Comparison of ENCODE assay signal across 10 mouse cellular contexts in the genomic region with DNA sequence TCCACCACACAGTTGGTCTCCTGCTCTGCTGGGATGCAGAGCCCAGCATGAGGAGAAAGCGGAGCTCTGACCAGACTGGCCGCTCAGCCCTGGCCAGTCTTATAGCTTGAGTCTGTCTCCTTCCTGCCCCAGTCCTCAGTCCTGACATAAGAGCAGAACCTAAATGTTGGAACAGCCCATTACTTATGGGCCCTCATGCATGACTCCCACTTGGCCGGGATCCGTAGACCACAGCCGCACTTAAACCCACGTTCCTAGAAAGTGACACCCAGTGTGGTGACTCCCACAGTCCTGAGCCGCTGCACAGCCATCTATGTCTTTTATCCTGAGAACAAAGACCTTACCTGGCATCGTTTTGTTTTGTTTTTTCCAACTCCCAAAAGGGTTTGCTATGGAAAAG. TPM values are rescaled to one million over a fixed set of nuclear protein-coding genes. Genes with fewer than 3 reads are reported as not detected.
DNase-seq lines count a peak whose midpoint lies in the region; ATAC-seq and TF ChIP-seq lines count a peak whose summit lies in the region.
"Had no signal": no experiment of that assay in that cellular context is flagged by ENCODE, and none has a peak within 500 bp of the region (broad histone marks: within the 10 kb centered on the region; RNA-seq: fewer than 3 reads in every experiment).

No protein-coding gene starts in this region.

- no peak for TF ChIP-seq CTCF in Patski (IDR thresholded peaks at IDR 0.05)
- TF ChIP-seq CTCF in liver, postnatal 0 days (IDR thresholded peaks at IDR 0.05; ENCODE audit: low read depth), result no peak
- no peak for TF ChIP-seq CTCF in thymus, adult 2 months (IDR thresholded peaks at IDR 0.05; ENCODE audit: borderline replicate concordance, control insufficient read depth, extremely low read depth, insufficient read depth, low read length, poor library complexity)

- no peak overlapping the region for H3K9ac ChIP-seq in hindbrain, embryonic 12.5 days
- H3K9ac ChIP-seq in forebrain, embryonic 12.5 days, result no peak overlapping the region
- H3K9ac ChIP-seq in liver, postnatal 0 days (replicated peaks), result no peak overlapping the region

- H3K36me3 ChIP-seq in hindbrain, embryonic 10.5 days, result peaks cover 3% of the 10 kb centered on the region; the same call in 1 of the 2 replicates
- no peaks in the 10 kb centered on the region for H3K36me3 ChIP-seq in hindbrain, embryonic 12.5 days
- no peaks in the 10 kb centered on the region for H3K36me3 ChIP-seq in forebrain, embryonic 12.5 days (replicated peaks)
- H3K36me3 ChIP-seq in liver, postnatal 0 days (replicated peaks; ENCODE audit: insufficient read depth, low read length), result no peaks in the 10 kb centered on the region
- H3K36me3 ChIP-seq in thymus, adult 2 months (ENCODE audit: control insufficient read depth, insufficient read depth, low read length), result no peaks in the 10 kb centered on the region

- H3K27ac ChIP-seq in hindbrain, embryonic 10.5 days, result peak overlapping the region; percentile 91
- H3K27ac ChIP-seq in hindbrain, embryonic 12.5 days, result no peak overlapping the region
- H3K27ac ChIP-seq in forebrain, embryonic 12.5 days, result no peak overlapping the region
- no peak overlapping the region for H3K27ac ChIP-seq in liver, postnatal 0 days (ENCODE audit: low read depth)
- no peak overlapping the region for H3K27ac ChIP-seq in thymus, adult 2 months (ENCODE audit: control insufficient read depth, insufficient read depth, low read length)

- H3K27me3 ChIP-seq in hindbrain, embryonic 10.5 days (ENCODE audit: insufficient read depth, poor library complexity, severe bottlenecking), result peaks cover 74% of the 10 kb centered on the region
- peaks cover 58% of the 10 kb centered on the region for H3K27me3 ChIP-seq in hindbrain, embryonic 12.5 days
- H3K27me3 ChIP-seq in Patski, result no peaks in the 10 kb centered on the region
- peaks cover 65% of the 10 kb centered on the region for H3K27me3 ChIP-seq in forebrain, embryonic 12.5 days
- H3K27me3 ChIP-seq in liver, postnatal 0 days (ENCODE audit: insufficient read depth, low read length), result peaks cover 28% of the 10 kb centered on the region
- peaks cover 2% of the 10 kb centered on the region; the same call in 1 of the 2 replicates for H3K27me3 ChIP-seq in thymus, adult 2 months (ENCODE audit: control insufficient read depth, insufficient read depth, low read length)

- no peak for TF ChIP-seq EP300 in liver, postnatal 0 days (IDR thresholded peaks at IDR 0.05; ENCODE audit: low read depth)

- WGBS in hindbrain, embryonic 10.5 days, result 78% methylated on average over 8 of the region's 8 CpGs
- WGBS in hindbrain, embryonic 12.5 days, result 81% methylated on average over 8 of the region's 8 CpGs
- 80% methylated on average over 8 of the region's 8 CpGs for WGBS in forebrain, embryonic 12.5 days
- WGBS in liver, postnatal 0 days (ENCODE audit: insufficient replicate concordance), result 80% methylated on average over 8 of the region's 8 CpGs
- WGBS in thymus, adult 2 months, result 91% methylated on average over 8 of the region's 8 CpGs

- ATAC-seq in hindbrain, embryonic 12.5 days (ENCODE audit: low FRiP score), result no peak
- peak; percentile 19 for ATAC-seq in Patski
- no peak for ATAC-seq in forebrain, embryonic 12.5 days (ENCODE audit: low FRiP score)
- no peak for ATAC-seq in liver, postnatal 0 days

- H3K4me3 ChIP-seq in hindbrain, embryonic 10.5 days, result peak overlapping the region; percentile 75; the same call in 1 of the 2 replicates
- no peak overlapping the region for H3K4me3 ChIP-seq in hindbrain, embryonic 12.5 days
- H3K4me3 ChIP-seq in forebrain, embryonic 12.5 days (replicated peaks), result 0 out of 2 replicates have a peak overlapping the region, but pooled peaks have one; percentile 69
- H3K4me3 ChIP-seq in liver, postnatal 0 days (ENCODE audit: low read depth, low read length), result no peak overlapping the region
- H3K4me3 ChIP-seq in thymus, adult 2 months (ENCODE audit: control insufficient read depth, insufficient read depth, low read length), result no peak overlapping the region

- H3K9me3 ChIP-seq in hindbrain, embryonic 10.5 days, result no peaks in the 10 kb centered on the region
- no peaks in the 10 kb centered on the region for H3K9me3 ChIP-seq in hindbrain, embryonic 12.5 days (replicated peaks)
- H3K9me3 ChIP-seq in forebrain, embryonic 12.5 days, result no peaks in the 10 kb centered on the region
- no peaks in the 10 kb centered on the region for H3K9me3 ChIP-seq in liver, postnatal 0 days (ENCODE audit: low read length)

- DNase-seq in hindbrain, embryonic 10.5 days (ENCODE audit: low spot score), result no peak
- DNase-seq in Patski (ENCODE audit: low read depth, low spot score), result no peak
- no peak for DNase-seq in liver, postnatal 0 days
- no peak for DNase-seq in layer of hippocampus, postnatal 25 days (ENCODE audit: extremely low spot score in 1 of 2, low spot score in 1 of 2)
- no peak for DNase-seq in yolk sac, embryonic 10.5 days (ENCODE audit: low spot score)
- DNase-seq in thymus, adult 2 months, result no peak
- DNase-seq: adrenal gland, adult 8-10 months; cerebellum, postnatal 25 days had no signal

- POLR2A ChIA-PET in Patski (lab: Charles Lee), result interaction anchor here (0.6 to 1.7 kb wide), 5 partner anchors 9 to 86 kb away, joined by 3 to 5 read pairs (median 4); no protein-coding TSS in a partner anchor

- H3K4me1 ChIP-seq in hindbrain, embryonic 10.5 days (replicated peaks), result peaks cover 79% of the 10 kb centered on the region
- H3K4me1 ChIP-seq in hindbrain, embryonic 12.5 days, result peaks cover 27% of the 10 kb centered on the region
- H3K4me1 ChIP-seq in forebrain, embryonic 12.5 days, result peaks cover 26% of the 10 kb centered on the region
- peaks cover 4% of the 10 kb centered on the region; the same call in 1 of the 2 replicates for H3K4me1 ChIP-seq in liver, postnatal 0 days (ENCODE audit: insufficient read depth)
- H3K4me1 ChIP-seq in thymus, adult 2 months (replicated peaks; ENCODE audit: control insufficient read depth, insufficient read depth, low read length), result no peaks in the 10 kb centered on the region

- no peak overlapping the region for H3K4me2 ChIP-seq in hindbrain, embryonic 12.5 days (replicated peaks)
- H3K4me2 ChIP-seq in forebrain, embryonic 12.5 days, result no peak overlapping the region
- H3K4me2 ChIP-seq in liver, postnatal 0 days (ENCODE audit: low read depth, low read length), result 0 out of 2 replicates have a peak overlapping the region, but pooled peaks have one; percentile 78

- TF ChIP-seq POLR2A in thymus, adult 2 months (IDR thresholded peaks at IDR 0.05; ENCODE audit: control insufficient read depth, extremely low read depth, insufficient read depth, low read length, poor library complexity), result no peak

- in situ Hi-C loops in Patski (cut with MboI; ENCODE audit: low pct_unique_long_range_greater_than_20kb), result loop anchor here (5.0 kb wide), 2 partner anchors 52 to 73 kb away; no protein-coding TSS in a partner anchor

- CTCF ChIA-PET in Patski (lab: Charles Lee), result interaction anchor here (1.2 to 4.3 kb wide), 4 partner anchors 12 to 78 kb away, joined by 3 to 21 read pairs (median 12); no protein-coding TSS in a partner anchor

RNA-seq across cellular contexts. Expression of gene Col4a1, which starts 2.0 kb away (rescaled TPM):
- polyA plus RNA-seq in hindbrain, embryonic 10.5 days (2016; fragmentation: Nextera tagmentation; extraction: Ambion mirVana), result 122 and 123 TPM in 2 replicates
- polyA plus RNA-seq in hindbrain, embryonic 12.5 days (2016; fragmentation: Nextera tagmentation; extraction: Ambion mirVana), result 157 TPM in 2 replicates
- 336 TPM for polyA plus RNA-seq in Patski (2021)
- polyA plus RNA-seq in forebrain, embryonic 12.5 days (2016; fragmentation: Nextera tagmentation; extraction: Ambion mirVana), result 100 and 102 TPM in 2 replicates
- 15.8 and 22.6 TPM in 2 replicates for polyA plus RNA-seq in liver, postnatal 0 days (2015; fragmentation: Nextera tagmentation; extraction: Ambion mirVana)
- total RNA-seq in layer of hippocampus, postnatal 25 days (2021), result 10 to 100 TPM; 46.0 to 60.0 TPM
- 78.3 and 95.1 TPM in 2 replicates for polyA plus RNA-seq in thymus, adult 2 months (2012; rRNA removed)

RNA-seq across cellular contexts. Expression of gene Col4a2, which starts 2.0 kb away (rescaled TPM):
- 51.1 and 52.9 TPM in 2 replicates for polyA plus RNA-seq in hindbrain, embryonic 10.5 days (2016; fragmentation: Nextera tagmentation; extraction: Ambion mirVana)
- polyA plus RNA-seq in hindbrain, embryonic 12.5 days (2016; fragmentation: Nextera tagmentation; extraction: Ambion mirVana), result 74.6 and 82.2 TPM in 2 replicates
- polyA plus RNA-seq in Patski (2021), result 206 TPM
- polyA plus RNA-seq in forebrain, embryonic 12.5 days (2016; fragmentation: Nextera tagmentation; extraction: Ambion mirVana), result 50.0 and 51.3 TPM in 2 replicates
- 8.0 and 9.7 TPM in 2 replicates for polyA plus RNA-seq in liver, postnatal 0 days (2015; fragmentation: Nextera tagmentation; extraction: Ambion mirVana)
- 10 to 100 TPM; 45.6 to 61.2 TPM for total RNA-seq in layer of hippocampus, postnatal 25 days (2021)
- polyA plus RNA-seq in thymus, adult 2 months (2012; rRNA removed), result 21.8 and 25.7 TPM in 2 replicates

Comparison
In these comparisons a context has a peak if more than half of its experiments do, and no peak if none do; other contexts are left out.
1. H3K4me3 ChIP-seq: peak in hindbrain, embryonic 10.5 days (single experiment) and forebrain, embryonic 12.5 days (single experiment); none in hindbrain, embryonic 12.5 days (single experiment), liver, postnatal 0 days (single experiment) and thymus, adult 2 months (single experiment).